Mouse (Mus musculus): ENCODE data around the gene Smtn.

- TF ChIP-seq CTCF (IDR thresholded peaks at IDR 0.05; ENCODE audit: control insufficient read depth, insufficient read depth, insufficient replicate concordance, low read depth, low read length) (no peak), POLR2A (IDR thresholded peaks at IDR 0.05; ENCODE audit: control insufficient read depth, low read depth, low read length) (no peak)
Measured at GRCm38 (mm10) chr11:3475489-3475888, 64.9 kb downstream of the Smtn start.
